Mouse (Mus musculus): ENCODE measurements around the gene Pcnt. TPM values are rescaled to one million over a fixed set of nuclear protein-coding genes. Genes with fewer than 3 reads are reported as not detected.
A peak's percentile ranks its signal among the peaks of the same experiment; 100 is the strongest.

The Pcnt gene
- polyA plus RNA-seq, 1 experiment from 2014 or later, result 5.4 TPM

DNA sequence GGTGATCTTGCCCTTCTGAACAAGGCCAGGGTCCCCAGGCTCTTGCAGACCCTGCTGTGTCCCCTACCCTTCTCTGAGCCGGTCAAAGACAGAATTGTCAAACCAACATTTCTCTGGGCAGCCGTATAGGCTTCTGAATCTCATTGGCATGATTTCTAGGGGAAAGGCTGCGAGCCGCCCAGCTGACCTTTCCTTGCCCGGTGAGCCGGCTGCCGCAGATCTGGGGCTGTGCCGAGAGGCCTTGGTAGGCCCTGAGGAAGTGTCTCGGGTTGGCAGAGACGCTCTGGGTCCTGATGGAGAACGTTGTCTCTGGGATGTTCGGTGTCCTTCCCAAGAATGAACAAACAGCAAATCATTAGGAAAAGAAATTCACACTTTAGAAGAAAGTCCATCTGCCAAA is 88.6 kb downstream of the Pcnt start:
- no peak for TF ChIP-seq CTCF (IDR thresholded peaks at IDR 0.05; ENCODE audit: low read depth)
- no peak for TF ChIP-seq EP300 (IDR thresholded peaks at IDR 0.05; ENCODE audit: low read depth)
- H3K9me3 ChIP-seq (ENCODE audit: low read length), result no peaks in the 10 kb centered on the region
- no peaks in the 10 kb centered on the region for H3K27me3 ChIP-seq (ENCODE audit: insufficient read depth, low read length)
- no peak for DNase-seq
- H3K9ac ChIP-seq (replicated peaks), result no peak overlapping the region
- H3K4me1 ChIP-seq (ENCODE audit: insufficient read depth), result no peaks in the 10 kb centered on the region
- H3K27ac ChIP-seq (ENCODE audit: low read depth), result no peak overlapping the region
- H3K4me3 ChIP-seq (ENCODE audit: low read depth, low read length), result no peak overlapping the region
- H3K4me2 ChIP-seq (ENCODE audit: low read depth, low read length), result no peak overlapping the region
- ATAC-seq, result no peak
- 95% methylated on average over 12 of the region's 12 CpGs for WGBS (ENCODE audit: insufficient replicate concordance)
- peaks cover 64% of the 10 kb centered on the region for H3K36me3 ChIP-seq (replicated peaks; ENCODE audit: insufficient read depth, low read length)

DNA sequence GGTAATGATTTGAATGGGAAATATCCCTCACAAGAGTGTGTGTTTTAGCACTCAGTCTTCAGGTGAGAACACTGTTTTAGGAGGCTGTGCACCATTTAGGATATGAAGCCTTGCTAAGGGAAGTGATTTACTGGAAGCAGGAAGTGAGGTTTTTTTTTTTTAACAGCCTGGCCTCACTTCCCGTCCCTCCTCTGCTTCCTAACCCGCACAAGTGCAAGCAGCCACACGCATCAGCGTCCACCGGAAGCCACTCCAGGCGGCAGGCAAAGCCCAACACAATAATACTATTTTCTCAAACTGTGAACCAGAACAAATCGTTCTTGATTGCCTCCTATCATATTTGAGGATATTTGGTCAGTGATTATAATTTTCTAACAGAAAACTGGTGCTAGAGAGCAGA is 90.6 kb downstream of the Pcnt start:
- H3K4me2 ChIP-seq (ENCODE audit: low read depth, low read length), result no peak overlapping the region
- ATAC-seq, result no peak

DNA sequence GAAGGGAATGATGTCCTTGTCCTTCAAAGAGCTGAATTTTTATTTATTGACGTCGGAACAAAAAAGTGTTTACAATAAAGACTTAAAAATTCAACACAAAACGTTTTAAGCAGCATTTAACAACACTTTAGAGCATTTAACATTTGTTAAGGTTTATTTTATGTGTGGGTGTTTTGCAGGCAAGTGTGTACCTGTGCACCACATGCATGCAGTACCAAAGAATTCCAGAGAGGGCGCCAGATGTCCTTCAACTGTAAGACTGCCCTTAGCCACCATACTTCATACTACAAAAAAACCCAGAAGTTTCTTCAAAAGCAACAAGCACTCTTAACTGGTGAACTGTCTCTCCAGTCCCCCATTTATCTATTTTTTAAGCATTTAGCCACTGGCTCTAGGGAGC is 96.0 kb downstream of the Pcnt start:
- no peak overlapping the region for H3K9ac ChIP-seq (replicated peaks)
- ATAC-seq, result no peak

More for the DNA sequence above, 90.6 kb downstream of the Pcnt start:
- Histone ChIP-seq H3K4me3 (ENCODE audit: low read depth, low read length) (no peak overlapping the region), H3K36me3 (replicated peaks; ENCODE audit: insufficient read depth, low read length) (peaks cover 58% of the 10 kb centered on the region), H3K27ac (ENCODE audit: low read depth) (no peak overlapping the region), H3K4me1 (ENCODE audit: insufficient read depth) (no peaks in the 10 kb centered on the region), H3K27me3 (ENCODE audit: insufficient read depth, low read length) (no peaks in the 10 kb centered on the region), H3K9me3 (ENCODE audit: low read length) (no peaks in the 10 kb centered on the region), H3K9ac (replicated peaks) (no peak overlapping the region)
- 53% methylated on average over 7 of the region's 7 CpGs for WGBS (ENCODE audit: insufficient replicate concordance)
- DNase-seq, result no peak
- TF ChIP-seq CTCF (IDR thresholded peaks at IDR 0.05; ENCODE audit: low read depth), result no peak
- TF ChIP-seq EP300 (IDR thresholded peaks at IDR 0.05; ENCODE audit: low read depth), result no peak

DNA sequence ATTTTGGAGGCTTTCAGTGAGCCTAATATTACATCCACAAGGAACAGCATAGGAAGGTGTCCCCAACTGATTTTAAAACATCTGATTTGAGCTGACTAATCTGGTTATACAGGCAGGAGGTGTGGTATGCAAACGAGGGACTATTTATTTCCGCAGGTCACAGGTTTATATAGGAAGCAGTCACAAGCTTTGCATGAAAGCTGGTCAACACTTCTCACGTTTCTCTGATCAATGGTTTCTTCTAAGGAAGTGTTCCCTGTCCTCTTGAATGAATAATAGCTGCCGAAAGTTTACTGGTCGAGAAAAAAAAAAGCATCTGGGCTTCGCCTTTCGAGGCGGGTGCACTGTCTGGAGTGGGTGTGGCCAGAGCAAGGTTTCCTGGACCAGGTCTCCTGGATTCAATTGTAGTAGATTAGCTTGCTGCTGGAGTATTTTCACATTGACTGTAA is 96.5 kb downstream of the Pcnt start:
- Histone ChIP-seq H3K27ac (ENCODE audit: low read depth) (no peak overlapping the region), H3K4me1 (ENCODE audit: insufficient read depth) (peaks cover 11% of the 10 kb centered on the region), H3K9ac (replicated peaks) (peak overlapping the region; percentile 75; the same call in 1 of the 2 replicates), H3K9me3 (ENCODE audit: low read length) (no peaks in the 10 kb centered on the region), H3K36me3 (replicated peaks; ENCODE audit: insufficient read depth, low read length) (peaks cover 6% of the 10 kb centered on the region), H3K4me2 (ENCODE audit: low read depth, low read length) (peak overlapping the region; percentile 98), H3K4me3 (ENCODE audit: low read depth, low read length) (peak overlapping the region; percentile 68), H3K27me3 (ENCODE audit: insufficient read depth, low read length) (no peaks in the 10 kb centered on the region)
- no peak for ATAC-seq
- TF ChIP-seq EP300 (IDR thresholded peaks at IDR 0.05; ENCODE audit: low read depth) (no peak), CTCF (IDR thresholded peaks at IDR 0.05; ENCODE audit: low read depth) (no peak)
- WGBS (ENCODE audit: insufficient replicate concordance), result 9% methylated on average over 8 of the region's 8 CpGs
- no peak for DNase-seq

More for the DNA sequence above, 96.0 kb downstream of the Pcnt start:
- TF ChIP-seq CTCF (IDR thresholded peaks at IDR 0.05; ENCODE audit: low read depth) (peak; percentile 73), EP300 (IDR thresholded peaks at IDR 0.05; ENCODE audit: low read depth) (no peak)
- Histone ChIP-seq H3K27me3 (ENCODE audit: insufficient read depth, low read length) (no peaks in the 10 kb centered on the region), H3K4me3 (ENCODE audit: low read depth, low read length) (0 out of 2 replicates have a peak overlapping the region, but pooled peaks have one; percentile 68), H3K4me1 (ENCODE audit: insufficient read depth) (peaks cover 11% of the 10 kb centered on the region), H3K9me3 (ENCODE audit: low read length) (no peaks in the 10 kb centered on the region), H3K27ac (ENCODE audit: low read depth) (no peak overlapping the region), H3K4me2 (ENCODE audit: low read depth, low read length) (peak overlapping the region; percentile 98), H3K36me3 (replicated peaks; ENCODE audit: insufficient read depth, low read length) (peaks cover 10% of the 10 kb centered on the region)
- 11% methylated on average over 4 of the region's 4 CpGs for WGBS (ENCODE audit: insufficient replicate concordance)
- peak; percentile 81 for DNase-seq

DNA sequence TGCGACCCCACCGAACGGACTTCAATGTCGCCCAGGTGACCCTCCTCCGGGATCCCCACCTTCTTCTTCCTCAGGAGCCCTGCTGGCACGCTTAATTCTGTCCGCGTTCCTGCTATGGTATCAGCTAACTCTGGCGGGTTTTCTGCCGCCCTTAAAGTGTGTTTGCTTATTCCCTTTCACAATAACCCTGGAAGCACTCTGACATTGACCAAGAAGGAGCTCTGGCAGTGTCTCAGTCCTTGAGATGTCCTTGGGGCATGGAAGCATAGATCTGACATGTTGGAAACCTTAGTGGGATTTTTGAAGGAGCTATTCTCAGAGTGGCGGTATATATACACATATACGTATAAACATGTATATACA is 97.1 kb downstream of the Pcnt start:
- no peak for TF ChIP-seq CTCF (IDR thresholded peaks at IDR 0.05; ENCODE audit: low read depth)
- no peak for TF ChIP-seq EP300 (IDR thresholded peaks at IDR 0.05; ENCODE audit: low read depth)
- ATAC-seq, result peak; percentile 30
- H3K36me3 ChIP-seq (replicated peaks; ENCODE audit: insufficient read depth, low read length), result 0 out of 2 replicates have a peak, but pooled peaks cover 3% of the 10 kb centered on the region
- H3K4me3 ChIP-seq (ENCODE audit: low read depth, low read length), result peak overlapping the region; percentile 68
- peak overlapping the region; percentile 75 for H3K9ac ChIP-seq (replicated peaks)
- no peaks in the 10 kb centered on the region for H3K27me3 ChIP-seq (ENCODE audit: insufficient read depth, low read length)
- WGBS (ENCODE audit: insufficient replicate concordance), result 3% methylated on average over 12 of the region's 12 CpGs
- H3K9me3 ChIP-seq (ENCODE audit: low read length), result no peaks in the 10 kb centered on the region
- DNase-seq, result no peak
- H3K27ac ChIP-seq (ENCODE audit: low read depth), result 0 out of 2 replicates have a peak overlapping the region, but pooled peaks have one; percentile 52
- H3K4me2 ChIP-seq (ENCODE audit: low read depth, low read length), result peak overlapping the region; percentile 98
- peaks cover 11% of the 10 kb centered on the region for H3K4me1 ChIP-seq (ENCODE audit: insufficient read depth)

DNA sequence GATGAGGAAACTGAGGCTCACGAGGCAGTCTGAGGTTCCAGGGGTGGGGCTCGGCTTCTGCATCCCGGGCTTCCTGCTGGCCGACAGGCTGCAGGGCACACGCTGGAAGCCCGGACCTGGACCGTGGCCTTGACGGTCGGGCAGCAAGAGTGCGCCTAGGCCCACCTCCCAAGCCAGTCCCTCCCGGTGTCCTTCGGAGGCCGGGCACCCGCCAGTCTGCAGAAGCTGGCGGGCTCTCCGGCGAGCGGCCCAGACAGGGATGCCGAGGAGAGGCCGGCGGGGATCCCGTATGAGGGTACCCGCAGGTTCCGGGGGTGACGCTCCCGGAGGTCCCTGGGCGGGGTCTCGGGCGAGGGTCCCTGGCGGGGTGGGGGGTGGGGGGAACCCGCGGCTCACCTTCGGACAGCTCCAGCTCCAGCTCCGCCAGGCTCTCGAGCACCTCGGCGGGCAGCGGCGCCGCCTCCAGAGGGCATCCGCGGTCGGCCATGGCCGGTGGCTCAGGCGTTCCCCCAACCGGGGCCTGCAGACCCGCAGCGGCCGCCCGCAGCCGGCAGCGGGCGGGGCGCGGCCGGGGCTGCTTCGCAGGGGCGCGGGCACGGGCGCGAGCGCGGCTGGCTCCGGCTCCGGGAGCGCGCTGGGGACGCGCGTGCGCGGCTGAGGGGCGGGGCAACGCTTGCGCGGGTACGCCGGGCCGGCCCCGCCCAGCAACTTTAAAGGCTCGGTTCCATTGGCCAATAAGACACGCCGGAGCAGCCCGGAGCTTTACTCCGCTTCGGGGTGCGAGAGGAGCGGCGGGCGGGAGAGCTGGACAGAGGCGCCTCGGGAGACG is 97.7 kb downstream of the Pcnt start, which contains the start of gene Dip2a:
Gene Dip2a (minus strand): TSS at position 581 of the 829 bp plus-strand sequence.
- Histone ChIP-seq H3K4me1 (ENCODE audit: insufficient read depth) (peaks cover 11% of the 10 kb centered on the region), H3K27ac (ENCODE audit: low read depth) (0 out of 2 replicates have a peak within 1 kb of the TSS, but pooled peaks have one; percentile 52), H3K4me3 (ENCODE audit: low read depth, low read length) (peak within 1 kb of the TSS; percentile 68), H3K36me3 (replicated peaks; ENCODE audit: insufficient read depth, low read length) (no peaks in the 10 kb centered on the region), H3K4me2 (ENCODE audit: low read depth, low read length) (peak within 1 kb of the TSS; percentile 98), H3K9me3 (ENCODE audit: low read length) (no peaks in the 10 kb centered on the region), H3K27me3 (ENCODE audit: insufficient read depth, low read length) (no peaks in the 10 kb centered on the region), H3K9ac (replicated peaks) (peak within 1 kb of the TSS; percentile 75)
- ATAC-seq, result peak; percentile 94
- TF ChIP-seq EP300 (IDR thresholded peaks at IDR 0.05; ENCODE audit: low read depth) (no peak), CTCF (IDR thresholded peaks at IDR 0.05; ENCODE audit: low read depth) (0 out of 2 replicates have a peak, but pooled peaks have one; percentile 6)
- 4% methylated on average over 77 of the region's 94 CpGs for WGBS (ENCODE audit: insufficient replicate concordance)
- peak; percentile 95 for DNase-seq

Measured in liver, postnatal 0 days (tissue).